Mouse (Mus musculus) left cerebral cortex, postnatal 25 days (tissue): ENCODE data around the gene Robo1. TPM values are rescaled to one million over a fixed set of nuclear protein-coding genes. Genes with fewer than 3 reads are reported as not detected.

Source experiments
- DNase-seq, 2 experiments: peaks; one replicate each; pipeline ENCODE4 v3.0.0; 2022; ENCODE audit warnings: low spot score in 2 of 2, mixed read lengths in 1 of 2
- intact Hi-C: fragments of 180-260 bp; cut with DNase I; formaldehyde crosslinking; loops from one replicate; pipeline ENCODE4 v1.15.1; 2025
- total RNA-seq, 2 experiments: library from RNA; stranded (reverse); gene quantifications; 2 replicates each; pipeline ENCODE4 v1.2.3; 2021

Gene Robo1
- total RNA-seq, 2 experiments from 2014 or later, result 50.2 to 66.3 TPM

DNA sequence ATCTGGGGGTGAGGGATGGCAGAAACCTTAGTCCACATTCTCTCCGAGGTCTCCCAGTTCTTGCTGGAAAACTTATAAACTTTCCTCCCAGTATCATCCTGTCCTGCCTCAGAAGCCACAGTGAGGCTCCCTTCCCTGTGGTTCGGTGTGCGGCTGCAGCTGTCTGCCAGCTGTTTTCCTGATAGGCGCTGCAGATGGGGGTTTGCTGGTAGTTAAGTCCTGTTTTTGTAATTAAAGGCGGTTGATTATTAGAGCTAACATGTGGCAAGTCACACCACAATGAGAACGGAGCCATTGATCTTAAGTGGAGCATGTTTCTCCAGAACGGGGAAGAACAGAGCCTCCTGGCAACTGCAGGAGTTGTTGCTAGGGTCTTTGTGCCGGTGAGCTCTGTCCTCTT is 699.3 kb downstream of the Robo1 start:
- DNase-seq, result no peak
- intact Hi-C loops, result no loop called here

GRCm38 (mm10) chr16:73011313-73011712 is 703.2 kb downstream of the Robo1 start:
- intact Hi-C loops, result no loop called here
- DNase-seq, result no peak

- no peak for DNase-seq
- intact Hi-C loops, result no loop called here
Measured at GRCm38 (mm10) chr16:73012926-73013325, 704.8 kb downstream of the Robo1 start.

DNA sequence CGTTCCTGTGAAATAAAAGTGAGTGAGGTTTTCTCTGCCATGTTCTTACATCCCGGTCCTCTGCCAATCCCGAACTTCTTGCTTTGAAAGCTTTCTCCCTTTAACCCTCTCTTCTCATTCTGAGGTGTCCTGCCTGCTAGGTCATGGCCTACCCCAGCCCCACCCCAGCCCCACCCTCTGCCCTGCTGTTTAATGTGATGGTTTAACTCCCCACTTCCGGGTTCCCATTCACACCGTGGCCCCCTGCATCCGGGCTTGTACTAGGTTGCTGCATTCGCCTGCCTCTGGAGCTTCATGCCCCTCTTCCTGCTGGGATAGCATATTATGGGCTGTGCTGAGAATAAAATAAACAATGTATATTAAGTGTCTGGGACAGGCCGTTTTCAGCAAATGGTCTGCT is 706.4 kb downstream of the Robo1 start:
- DNase-seq, result no peak
- intact Hi-C loops, result no loop called here

DNA sequence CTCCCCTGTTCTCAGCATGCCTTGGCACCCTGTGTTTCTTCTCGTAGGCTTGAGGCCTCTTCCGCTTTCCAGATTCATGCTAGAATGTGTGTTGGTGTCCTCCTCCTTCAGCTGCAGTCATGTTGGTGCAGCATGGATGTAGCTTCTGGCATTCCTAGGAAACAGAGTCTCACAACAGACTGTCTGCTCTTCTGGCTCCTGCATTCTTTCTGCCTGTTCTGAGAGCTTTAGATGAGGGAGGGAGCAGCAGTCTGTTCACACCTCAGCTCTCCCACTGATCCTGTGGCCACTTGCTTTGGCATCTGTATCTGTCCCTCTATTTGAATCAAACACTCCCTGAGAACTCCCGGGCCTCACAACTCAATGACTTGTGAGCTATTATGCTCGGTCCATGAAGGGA is 707.9 kb downstream of the Robo1 start:
- intact Hi-C loops, result no loop called here
- peak in 1 of 2 experiments; percentile 37 for DNase-seq

DNA sequence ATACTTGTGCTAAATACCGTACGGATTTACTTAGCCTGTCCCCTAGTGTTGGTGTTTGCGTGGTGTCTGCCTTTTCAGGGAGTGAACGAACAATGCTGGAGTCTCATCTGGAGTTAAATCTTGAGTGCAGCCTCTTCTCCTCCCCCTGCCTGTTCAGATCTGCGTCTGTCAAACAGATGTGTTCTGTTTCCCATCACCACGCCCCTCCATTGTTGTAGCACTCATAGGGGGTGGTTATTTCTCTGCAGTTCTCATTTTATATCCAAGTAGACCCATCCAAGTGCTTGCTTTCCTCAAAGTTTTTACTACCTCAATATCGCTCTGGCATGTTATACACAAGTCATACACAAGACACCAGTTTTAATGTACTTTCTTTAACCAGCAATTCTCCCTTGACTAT is 708.7 kb downstream of the Robo1 start:
- intact Hi-C loops, result no loop called here
- DNase-seq, result no peak

- peak in 1 of 2 experiments; percentile 4 for DNase-seq
- intact Hi-C loops, result no loop called here
Measured at GRCm38 (mm10) chr16:73024326-73024725, 716.2 kb downstream of the Robo1 start.

DNA sequence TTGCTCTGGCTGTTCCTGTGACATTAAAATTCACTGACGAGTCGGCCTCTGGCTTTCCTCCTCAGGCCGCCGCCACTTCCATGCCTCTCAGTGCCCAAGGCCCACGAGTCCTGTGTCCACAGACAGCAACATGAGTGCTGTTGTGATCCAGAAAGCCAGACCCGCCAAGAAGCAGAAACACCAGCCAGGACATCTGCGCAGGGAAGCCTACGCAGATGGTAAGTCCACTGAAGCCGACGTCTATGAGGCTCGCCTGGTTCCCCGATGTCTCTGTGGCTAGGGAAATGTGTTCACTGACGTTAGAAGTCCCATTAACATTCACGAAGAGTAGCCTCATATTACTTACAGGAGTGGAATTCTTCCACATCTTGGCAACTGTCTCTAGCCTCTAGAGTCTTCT is 719.6 kb downstream of the Robo1 start:
- DNase-seq, result peak in 1 of 2 experiments; percentile 12
- intact Hi-C loops, result no loop called here

GRCm38 (mm10) chr16:73030999-73031398 is 722.9 kb downstream of the Robo1 start:
- intact Hi-C loops, result no loop called here
- DNase-seq, result no peak

DNA sequence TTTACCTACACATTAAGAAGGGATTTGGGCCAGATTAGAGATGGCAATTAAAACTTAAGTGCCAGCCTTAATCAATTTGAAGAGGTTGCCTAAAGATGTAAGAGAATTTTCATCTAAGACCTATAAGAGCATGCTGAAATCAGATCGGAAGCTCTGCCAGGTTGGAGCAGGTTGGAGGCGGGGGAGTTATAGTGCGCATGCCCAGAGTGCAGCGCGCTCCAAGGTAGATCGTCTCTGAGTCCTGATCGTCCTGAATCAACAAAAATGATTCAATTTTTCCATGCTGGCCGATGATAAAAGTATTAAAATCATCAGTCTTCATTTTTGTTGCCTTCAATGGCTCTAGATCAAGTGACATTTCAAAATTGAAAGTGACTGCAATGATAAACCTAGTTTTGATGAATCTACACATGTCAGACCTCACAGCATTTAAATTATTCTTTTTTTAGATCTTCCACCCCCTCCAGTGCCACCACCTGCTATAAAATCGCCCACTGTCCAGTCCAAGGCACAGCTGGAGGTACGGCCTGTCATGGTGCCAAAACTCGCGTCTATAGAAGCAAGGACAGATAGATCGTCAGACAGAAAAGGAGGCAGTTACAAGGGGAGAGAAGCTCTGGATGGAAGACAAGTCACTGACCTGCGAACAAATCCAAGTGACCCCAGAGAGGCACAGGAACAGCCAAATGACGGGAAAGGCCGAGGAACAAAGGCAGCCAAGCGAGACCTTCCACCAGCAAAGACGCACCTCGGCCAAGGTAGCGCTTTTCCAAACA is 727.3 kb downstream of the Robo1 start:
- intact Hi-C loops, result no loop called here

DNA sequence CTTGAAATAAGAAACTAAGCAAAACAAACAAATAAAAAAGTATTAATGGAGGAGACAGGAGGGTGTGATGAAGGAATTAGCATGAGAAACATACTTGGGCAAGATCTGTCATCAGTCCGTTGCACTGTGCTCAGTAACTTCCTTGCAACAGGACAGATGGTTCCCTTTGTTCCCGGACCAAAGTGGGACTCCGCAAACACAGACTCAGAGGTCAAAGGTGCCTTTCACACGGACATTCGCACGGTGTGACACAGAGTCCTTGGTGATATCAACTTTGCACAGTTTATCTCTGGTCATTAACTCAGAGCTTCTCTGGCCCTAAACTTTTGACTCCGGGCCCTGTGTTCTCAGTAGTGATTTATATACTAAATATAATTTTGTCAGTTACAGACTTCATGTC is 730.4 kb downstream of the Robo1 start:
- intact Hi-C loops, result no loop called here
- DNase-seq, result no peak

More for the DNA sequence above, 727.3 kb downstream of the Robo1 start:
- peak in 1 of 2 experiments; percentile 23 for DNase-seq

DNA sequence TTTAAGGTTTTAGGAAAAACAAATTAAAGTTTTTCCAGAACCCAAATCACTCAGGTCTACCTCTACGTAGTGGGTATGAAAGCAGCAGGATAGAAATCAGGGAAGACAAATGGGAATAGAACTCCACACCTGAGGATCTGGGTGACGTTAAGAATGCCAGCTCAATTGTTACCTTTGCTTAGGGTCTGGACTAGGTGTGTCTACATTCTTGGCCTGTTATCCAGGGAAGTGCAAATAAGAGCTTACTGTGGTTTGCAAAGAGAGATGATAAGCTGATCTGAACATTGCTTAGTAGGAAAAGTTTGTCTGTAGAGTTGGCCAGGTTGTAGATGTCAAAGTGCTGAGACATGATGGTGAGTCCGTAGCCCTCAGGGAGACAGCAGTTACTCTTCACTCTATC is 754.4 kb downstream of the Robo1 start:
- intact Hi-C loops, result no loop called here
- no peak for DNase-seq

DNA sequence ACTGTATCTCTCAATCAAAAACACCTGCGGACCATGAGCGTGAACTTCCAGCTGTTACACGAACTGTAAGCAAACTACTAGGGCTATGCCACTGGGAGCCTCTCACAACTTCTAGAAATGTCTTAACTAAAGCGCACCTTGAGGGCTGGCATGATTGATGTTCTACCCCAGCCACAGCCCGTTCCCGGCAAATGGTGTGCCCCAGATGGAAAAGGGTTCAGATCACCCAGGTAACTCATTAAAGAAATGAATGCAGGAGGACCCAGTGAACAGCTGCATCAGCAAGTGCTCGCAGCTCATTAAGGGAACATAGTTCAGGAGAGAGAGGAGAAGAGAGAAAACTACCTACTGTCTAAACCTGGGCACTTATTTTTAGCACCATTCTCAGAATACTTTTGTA is 759.7 kb downstream of the Robo1 start:
- intact Hi-C loops, result no loop called here
- DNase-seq, result no peak

DNA sequence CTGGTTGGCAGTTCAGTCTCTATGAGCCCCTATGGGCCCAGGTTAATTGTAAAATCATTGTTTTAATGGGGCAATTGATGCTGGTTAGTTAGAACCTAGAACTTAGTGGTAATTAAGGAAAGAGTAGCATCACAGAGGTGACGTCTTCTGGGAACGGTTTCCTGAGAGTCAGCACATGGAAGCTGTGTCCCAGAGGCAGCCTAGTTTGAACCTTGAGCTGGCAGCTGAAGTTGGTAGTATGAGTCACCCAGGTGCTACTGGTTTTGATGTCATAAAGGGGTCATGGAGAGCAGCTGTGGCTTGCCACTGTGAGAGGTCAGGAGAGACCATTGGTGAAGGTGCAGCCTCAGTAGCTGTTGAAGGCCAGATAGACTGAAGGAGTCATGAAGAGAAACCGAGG is 763.9 kb downstream of the Robo1 start:
- intact Hi-C loops, result no loop called here

DNA sequence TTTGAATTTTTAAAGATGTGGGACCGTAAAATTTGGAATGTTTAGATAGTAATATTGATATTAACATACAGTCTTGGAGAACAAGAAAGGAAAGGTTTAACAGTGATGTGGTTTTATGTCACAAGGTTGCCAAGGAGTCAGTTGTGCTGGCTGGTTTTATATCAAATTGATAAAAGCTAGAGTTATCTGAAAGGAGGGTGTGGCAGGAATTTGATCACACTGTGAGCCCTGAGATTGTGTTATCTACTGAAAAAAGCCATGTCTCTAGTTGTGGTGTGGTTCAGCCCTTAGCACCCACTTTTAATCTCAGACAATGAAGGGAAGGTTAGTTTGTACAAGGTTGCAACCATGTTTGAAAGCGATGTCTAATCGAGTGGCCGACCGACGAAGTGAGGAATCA is 764.8 kb downstream of the Robo1 start:
- DNase-seq, result no peak
- intact Hi-C loops, result no loop called here

More for the DNA sequence above, 763.9 kb downstream of the Robo1 start:
- no peak for DNase-seq

- DNase-seq, result no peak
- intact Hi-C loops, result no loop called here
Measured at GRCm38 (mm10) chr16:73082420-73082819, 774.3 kb downstream of the Robo1 start.

DNA sequence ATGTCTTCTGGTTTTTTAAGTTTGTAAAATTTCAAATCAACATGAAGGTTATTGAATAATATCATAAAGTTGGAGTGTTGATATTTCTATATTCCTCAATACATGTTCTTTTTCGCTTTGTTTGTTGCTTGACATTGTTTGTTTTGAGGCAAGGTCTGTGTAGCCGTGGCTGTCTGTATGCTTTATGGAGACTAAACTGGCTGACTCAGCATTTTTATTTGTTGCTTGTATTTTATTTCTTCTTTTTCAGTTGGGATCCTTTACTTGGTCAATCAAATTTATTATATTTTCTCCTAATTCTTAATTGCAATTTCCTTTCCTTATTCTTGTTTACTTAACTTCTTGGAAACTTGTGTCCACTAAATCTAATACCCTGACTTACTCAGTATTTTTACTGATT is 775.0 kb downstream of the Robo1 start:
- DNase-seq, result no peak
- intact Hi-C loops, result no loop called here
